ENCODE assay signal across 17 mouse cellular contexts in the genomic region with DNA sequence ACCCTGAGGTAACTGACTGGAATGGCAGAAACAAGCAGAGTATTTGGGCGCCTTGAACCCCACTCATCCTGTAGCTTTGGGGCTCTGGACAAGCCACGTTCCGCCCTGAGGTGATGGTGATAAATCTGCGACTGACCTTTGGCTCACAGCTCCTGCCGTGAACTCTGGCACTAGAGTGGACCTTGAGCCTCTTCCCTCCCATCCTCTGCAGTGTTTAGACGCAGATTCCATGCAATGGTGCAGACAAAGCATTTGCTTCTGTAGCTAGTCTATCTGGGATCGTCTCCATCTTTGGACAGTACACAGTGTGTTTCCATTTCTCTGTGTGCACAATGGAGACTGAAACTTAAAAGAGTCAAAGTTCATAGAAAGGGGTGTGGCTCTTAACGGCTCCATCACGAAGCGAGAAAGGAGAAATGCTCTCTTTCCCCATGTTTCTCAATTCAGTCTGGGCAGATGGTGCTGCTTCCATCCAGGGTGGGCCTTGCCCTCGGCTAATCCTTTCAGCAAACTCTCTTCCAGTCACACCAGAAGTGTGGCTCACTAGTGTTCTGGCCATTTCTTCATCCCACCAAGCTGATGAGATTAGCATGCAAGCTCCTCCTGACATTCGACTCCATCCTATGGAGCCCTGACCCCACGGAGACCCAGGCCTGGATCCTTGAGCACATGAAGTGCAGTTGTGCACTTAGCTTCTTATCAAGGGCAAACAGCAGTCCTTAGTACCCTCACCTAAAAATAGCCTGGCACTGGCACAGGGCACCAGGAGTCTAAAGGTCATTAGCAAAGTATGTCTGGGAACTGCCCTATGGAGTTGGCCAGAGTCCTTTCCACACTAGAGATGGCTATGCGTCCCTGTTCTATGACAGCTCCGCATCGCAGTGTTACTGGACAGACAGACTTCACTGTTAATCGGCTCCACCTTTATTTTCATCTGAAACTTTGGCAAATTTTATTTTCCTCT. TPM values are rescaled to one million over a fixed set of nuclear protein-coding genes. Genes with fewer than 3 reads are reported as not detected.
A peak's percentile ranks its signal among the peaks of the same experiment; 100 is the strongest.
DNase-seq lines count a peak whose midpoint lies in the region; ATAC-seq and TF ChIP-seq lines count a peak whose summit lies in the region.
"Had no signal": no experiment of that assay in that cellular context is flagged by ENCODE, and none has a peak within 500 bp of the region (broad histone marks: within the 10 kb centered on the region; RNA-seq: fewer than 3 reads in every experiment).

No protein-coding gene starts in this region.

- intact Hi-C loops in gastrocnemius, postnatal 14 days (cut with DNase I; ENCODE audit: low total_unique reads), result no loop called here

- no peak for TF ChIP-seq EP300 in liver, embryonic 14.5 days (IDR thresholded peaks at IDR 0.05; ENCODE audit: low read depth)

- no peak for TF ChIP-seq CTCF in liver, embryonic 14.5 days (IDR thresholded peaks at IDR 0.05; ENCODE audit: low read depth)

- H3K9me3 ChIP-seq in liver, embryonic 14.5 days (ENCODE audit: control insufficient read depth, low read length), result no peaks in the 10 kb centered on the region
- H3K9me3 ChIP-seq: embryonic facial prominence, embryonic 13.5 days; hindbrain, embryonic 10.5 days; limb, embryonic 12.5 days had no signal

- WGBS in liver, embryonic 14.5 days (ENCODE audit: insufficient replicate concordance), result 64% methylated on average over 17 of the region's 17 CpGs

- no peak overlapping the region for H3K27ac ChIP-seq in liver, embryonic 14.5 days
- H3K27ac ChIP-seq: embryonic facial prominence, embryonic 13.5 days; hindbrain, embryonic 10.5 days; kidney, postnatal 0 days; limb, embryonic 12.5 days had no signal

- peak; percentile 17 to 30 for DNase-seq in heart, adult 9 months (ENCODE audit: low spot score in 2 of 2)
- DNase-seq in heart, adult 11 months, result no peak
- peak; percentile 60 for DNase-seq in heart, postnatal 4 days
- no peak for DNase-seq in liver, embryonic 14.5 days (ENCODE audit: low read depth in 3 of 3, low spot score in 3 of 3)
- DNase-seq in adrenal gland, postnatal 4 days (ENCODE audit: low spot score in 2 of 2), result no peak
- no peak for DNase-seq in cerebellum, postnatal 4 days (ENCODE audit: low spot score in 2 of 2)
- DNase-seq in gastrocnemius, postnatal 14 days, result no peak
- DNase-seq: adrenal gland, postnatal 10 days; cerebellum, postnatal 14 days; layer of hippocampus, postnatal 36 days; lung, postnatal 10 days; right cerebral cortex, postnatal 25 days had no signal

- ATAC-seq in granulocyte monocyte progenitor cell, adult 5-6 weeks (replicated peaks; ENCODE audit: poor library complexity, severe bottlenecking), result peak; percentile 64
- ATAC-seq in liver, embryonic 14.5 days (ENCODE audit: insufficient read depth), result peak; percentile 23; the same call in 1 of the 2 replicates

- H3K4me1 ChIP-seq in liver, embryonic 14.5 days (replicated peaks; ENCODE audit: control insufficient read depth in 2 of 2, insufficient read depth in 2 of 2, low read length in 1 of 2), result no peaks in the 10 kb centered on the region
- H3K4me1 ChIP-seq: embryonic facial prominence, embryonic 13.5 days had no signal

- no peaks in the 10 kb centered on the region for H3K36me3 ChIP-seq in liver, embryonic 14.5 days (replicated peaks; ENCODE audit: control insufficient read depth, insufficient read depth, low read depth)
- H3K36me3 ChIP-seq: embryonic facial prominence, embryonic 13.5 days; hindbrain, embryonic 10.5 days; limb, embryonic 12.5 days had no signal

- no peaks in the 10 kb centered on the region for H3K27me3 ChIP-seq in liver, embryonic 14.5 days (ENCODE audit: control insufficient read depth, insufficient read depth, low read length)
- H3K27me3 ChIP-seq: embryonic facial prominence, embryonic 13.5 days; limb, embryonic 12.5 days had no signal

- no peak overlapping the region for H3K4me2 ChIP-seq in liver, embryonic 14.5 days (ENCODE audit: low read depth)
- H3K4me2 ChIP-seq: embryonic facial prominence, embryonic 13.5 days; limb, embryonic 12.5 days had no signal

- no peak overlapping the region for H3K9ac ChIP-seq in liver, embryonic 14.5 days (replicated peaks)
- H3K9ac ChIP-seq: embryonic facial prominence, embryonic 13.5 days; limb, embryonic 12.5 days had no signal

- H3K4me3 ChIP-seq in liver, embryonic 14.5 days (ENCODE audit: insufficient read depth in 1 of 2, low read depth in 2 of 2, low read length in 2 of 2), result no peak overlapping the region
- H3K4me3 ChIP-seq: embryonic facial prominence, embryonic 13.5 days; hindbrain, embryonic 10.5 days; limb, embryonic 12.5 days had no signal

RNA-seq across cellular contexts. Expression of a gene that starts 23.7 kb away (rescaled TPM):
- not detected in 2 replicates for total RNA-seq in granulocyte monocyte progenitor cell, adult 5-6 weeks (2014; fragmentation: Nextera tagmentation)
- total RNA-seq in granulocyte monocyte progenitor cell, adult 5-6 weeks (2017), result not detected in 2 replicates
- total RNA-seq in heart, postnatal 4 days (2021), result 10 to 100 TPM; 10.0 to 12.0 TPM
- polyA plus RNA-seq in liver, embryonic 14.5 days (2012; rRNA removed), result 0.02 TPM in 1 of 2 replicates, not detected in the other
- polyA plus RNA-seq in liver, embryonic 14.5 days (2014; fragmentation: Nextera tagmentation; extraction: Ambion mirVana), result 0.06 TPM in 1 of 2 replicates, not detected in the other
- total RNA-seq in adrenal gland, postnatal 4 days (2021), result 1 to 10 TPM in 1 of 2 experiments, under 1 TPM in 1; 0.51 to 1.5 TPM
- total RNA-seq in gastrocnemius, postnatal 14 days (2021), result under 1 TPM; 0.18 to 0.29 TPM

RNA-seq across cellular contexts. Expression of a gene that starts 47.4 kb away (rescaled TPM):
- total RNA-seq in granulocyte monocyte progenitor cell, adult 5-6 weeks (2014; fragmentation: Nextera tagmentation), result 0.75 TPM in 1 of 2 replicates, not detected in the other
- 0.52 and 4.1 TPM in 2 replicates for total RNA-seq in granulocyte monocyte progenitor cell, adult 5-6 weeks (2017)
- under 1 TPM; 0.36 to 0.74 TPM for total RNA-seq in heart, postnatal 4 days (2021)
- polyA plus RNA-seq in liver, embryonic 14.5 days (2012; rRNA removed), result 4.6 and 5.9 TPM in 2 replicates
- 5.5 and 6.5 TPM in 2 replicates for polyA plus RNA-seq in liver, embryonic 14.5 days (2014; fragmentation: Nextera tagmentation; extraction: Ambion mirVana)
- total RNA-seq in adrenal gland, postnatal 4 days (2021), result 1 to 10 TPM in 1 of 2 experiments, under 1 TPM in 1; 0.39 to 1.6 TPM
- total RNA-seq in gastrocnemius, postnatal 14 days (2021), result under 1 TPM in 1 of 2 experiments, not detected in 1; 0.12 TPM
- total RNA-seq: layer of hippocampus, postnatal 36 days had no signal

Comparison
In these comparisons a context has a peak if more than half of its experiments do, and no peak if none do; other contexts are left out.
1. DNase-seq: peak in heart, adult 9 months (2 of 2) and heart, postnatal 4 days (single experiment); none in heart, adult 11 months (single experiment), liver, embryonic 14.5 days (0 of 3), adrenal gland, postnatal 4 days (0 of 2), cerebellum, postnatal 4 days (0 of 2) and gastrocnemius, postnatal 14 days (single experiment).
2. RNA of a gene that starts 23.7 kb away (total RNA-seq): 10.0 to 12.0 TPM in heart, postnatal 4 days; 0.51 to 1.5 TPM in adrenal gland, postnatal 4 days, 0.18 to 0.29 TPM in gastrocnemius, postnatal 14 days and not detected in granulocyte monocyte progenitor cell, adult 5-6 weeks; every median in the first group is over 4 times any median in the second.